Mouse (Mus musculus): ENCODE data around the gene Kremen1.

Gene Kremen1

GRCm38 (mm10) chr11:5261508-5262392, at the start of gene Kremen1:
Kremen1 (minus strand) TSS chr11:5261558.
- peak; percentile 94 for DNase-seq

GRCm38 (mm10) chr11:5307024-5307905, 45.9 kb upstream of the Kremen1 start:
- no peak for DNase-seq

- no peak for DNase-seq
Measured at GRCm38 (mm10) chr11:5306017-5306416, 44.7 kb upstream of the Kremen1 start.

DNA sequence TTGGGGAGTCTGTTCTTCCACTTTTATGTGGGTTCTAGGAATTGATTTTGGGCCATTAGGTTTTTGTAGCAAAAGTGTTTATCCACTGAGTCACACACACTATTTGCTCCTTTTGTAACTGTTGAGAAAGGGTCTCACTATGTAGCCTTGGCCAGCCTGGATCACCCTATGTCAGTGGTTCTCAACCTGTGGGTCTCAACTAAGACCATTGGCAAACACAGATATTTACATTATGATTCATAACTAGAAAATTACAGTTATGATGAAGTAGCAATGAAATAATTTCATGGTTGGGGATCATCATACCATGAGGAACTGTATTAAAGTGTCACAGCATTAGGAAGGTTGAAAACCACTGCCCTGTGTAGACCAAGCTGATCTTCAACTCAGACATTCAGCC, 43.2 kb upstream of the Kremen1 start:
- no peak for DNase-seq

- DNase-seq: no peak
Measured at GRCm38 (mm10) chr11:5298007-5298372, 36.6 kb upstream of the Kremen1 start.

- DNase-seq: peak; percentile 66
Measured at GRCm38 (mm10) chr11:5297148-5298006, 36.0 kb upstream of the Kremen1 start.

- DNase-seq: no peak
Measured at GRCm38 (mm10) chr11:5296576-5297115, 35.3 kb upstream of the Kremen1 start.

GRCm38 (mm10) chr11:5294805-5295204, 33.4 kb upstream of the Kremen1 start:
- no peak for DNase-seq

DNA sequence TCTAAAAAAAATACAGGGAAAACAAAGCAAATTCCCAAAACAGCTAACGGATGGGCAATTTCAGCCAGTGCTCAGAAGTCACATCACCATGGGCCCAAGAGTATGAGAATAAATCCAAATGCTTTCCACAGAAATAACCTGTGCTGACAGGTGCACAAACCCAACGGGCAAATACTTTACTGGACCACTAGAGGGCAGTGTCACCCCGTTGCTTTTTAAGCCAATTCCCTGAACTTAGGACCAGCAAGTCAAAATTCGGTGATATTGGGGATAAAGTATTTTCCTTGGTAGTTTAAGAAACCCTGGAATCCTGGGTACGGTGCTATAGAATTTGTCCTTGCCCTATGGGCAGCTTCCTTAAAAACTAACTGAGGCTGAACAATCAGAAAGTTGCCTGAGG, 29.3 kb upstream of the Kremen1 start:
- peak; percentile 71 for DNase-seq

- DNase-seq: no peak
Measured at GRCm38 (mm10) chr11:5289826-5290580, 28.6 kb upstream of the Kremen1 start.

DNA sequence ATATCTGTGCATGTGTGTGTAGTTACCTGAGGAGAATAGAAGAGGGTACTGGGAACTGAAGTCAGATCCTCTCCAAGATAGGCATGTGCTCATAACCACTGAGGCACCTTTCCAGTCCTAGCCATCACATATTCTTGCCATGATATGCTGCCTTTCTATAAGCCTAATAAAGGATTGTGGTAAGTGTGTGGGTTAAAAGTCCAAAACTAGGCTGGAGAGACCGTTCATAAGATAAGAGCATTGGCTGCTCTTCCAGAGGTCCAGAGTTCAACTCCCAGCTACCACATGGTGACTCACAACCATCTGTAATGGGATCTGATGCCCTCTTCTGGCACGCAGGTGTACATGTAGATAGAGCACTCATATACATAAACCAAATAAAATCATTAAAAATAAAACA, 22.6 kb upstream of the Kremen1 start:
- no peak for DNase-seq

- DNase-seq: no peak
Measured at GRCm38 (mm10) chr11:5280932-5281331, 19.6 kb upstream of the Kremen1 start.

DNA sequence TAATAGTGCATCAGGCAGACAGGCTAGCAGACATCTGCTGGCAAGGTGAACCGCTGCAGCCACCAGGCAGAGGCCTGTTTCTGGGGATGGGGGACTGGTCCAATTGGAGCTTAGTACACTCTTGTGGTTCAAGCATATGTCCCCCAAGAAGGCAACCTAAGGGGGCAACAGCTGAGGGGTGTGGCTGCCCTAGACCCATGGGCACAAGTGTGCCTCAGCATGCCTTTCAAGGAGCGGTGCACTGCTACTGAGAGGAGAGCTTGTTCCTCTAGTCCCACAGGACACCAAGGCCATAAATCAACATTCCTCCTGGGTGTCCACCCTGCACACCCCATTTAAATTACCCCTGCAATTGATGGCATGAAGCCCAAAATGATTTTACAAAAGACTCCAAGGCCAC, 17.1 kb upstream of the Kremen1 start:
- no peak for DNase-seq

DNA sequence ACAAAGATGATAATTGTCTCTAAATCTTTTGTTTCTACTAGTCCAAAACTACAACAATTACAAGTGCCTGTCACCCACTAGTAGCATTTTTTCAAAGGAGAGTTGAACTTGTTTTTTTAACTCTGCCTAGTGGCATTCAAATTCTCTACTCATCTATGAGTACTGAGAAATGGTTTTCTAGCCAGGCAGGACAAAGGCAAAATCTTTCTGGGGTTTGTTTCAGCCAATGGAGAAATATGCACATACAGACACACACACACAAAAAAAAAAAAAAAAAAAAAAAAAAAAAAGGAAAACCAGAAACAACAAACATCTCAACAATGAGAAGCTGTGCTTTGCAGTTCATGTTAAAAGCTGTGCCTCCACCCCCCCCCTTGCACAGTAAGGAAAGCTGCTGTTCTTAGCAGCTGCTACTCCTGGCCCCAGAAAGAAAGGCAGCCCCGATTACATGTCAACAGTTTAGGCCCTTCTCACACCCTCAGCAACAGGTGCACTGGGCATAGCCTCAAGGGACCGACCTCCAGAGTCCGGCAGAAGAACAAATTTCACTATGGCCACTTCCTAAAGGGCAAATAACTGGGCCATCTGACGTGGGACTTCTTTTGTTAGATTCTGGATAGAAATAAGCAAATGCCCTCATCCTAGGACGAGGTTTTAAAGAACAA, 16.1 kb upstream of the Kremen1 start:
- no peak for DNase-seq

- DNase-seq: no peak
Measured at GRCm38 (mm10) chr11:5275216-5275615, 13.9 kb upstream of the Kremen1 start.

DNA sequence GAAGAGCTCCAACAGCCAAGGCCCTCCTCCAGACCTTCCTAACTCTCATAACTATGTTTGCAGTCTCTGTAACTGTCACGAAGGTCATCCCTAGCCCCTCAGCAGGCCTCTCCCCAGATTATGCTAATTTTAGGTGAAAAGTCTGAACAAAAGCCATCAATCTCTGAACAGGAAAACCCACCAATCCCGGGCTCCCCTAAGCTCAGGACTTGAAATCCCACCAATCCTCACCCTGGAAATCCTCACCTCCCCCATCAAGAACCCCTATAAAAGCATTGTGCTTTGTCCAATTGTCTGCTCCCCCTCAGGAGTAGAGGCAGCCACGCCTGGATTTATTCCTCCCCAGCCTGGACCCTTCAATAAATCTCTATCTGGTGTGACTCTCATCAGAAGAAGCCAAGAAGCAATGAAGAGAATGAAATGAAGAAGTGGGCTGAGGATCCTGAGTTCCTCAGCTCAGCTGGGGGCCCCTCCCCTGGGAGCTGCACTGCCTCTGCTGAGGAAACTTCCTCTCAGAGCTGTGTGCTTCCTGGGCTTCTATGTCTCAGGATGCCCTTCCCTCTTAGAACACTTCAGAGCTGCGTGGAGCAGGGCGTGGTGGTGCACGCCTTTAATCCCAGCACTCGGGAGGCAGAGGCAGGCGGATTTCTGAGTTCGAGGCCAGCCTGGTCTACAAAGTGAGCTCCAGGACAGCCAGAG, 11.3 kb upstream of the Kremen1 start:
- no peak for DNase-seq

DNA sequence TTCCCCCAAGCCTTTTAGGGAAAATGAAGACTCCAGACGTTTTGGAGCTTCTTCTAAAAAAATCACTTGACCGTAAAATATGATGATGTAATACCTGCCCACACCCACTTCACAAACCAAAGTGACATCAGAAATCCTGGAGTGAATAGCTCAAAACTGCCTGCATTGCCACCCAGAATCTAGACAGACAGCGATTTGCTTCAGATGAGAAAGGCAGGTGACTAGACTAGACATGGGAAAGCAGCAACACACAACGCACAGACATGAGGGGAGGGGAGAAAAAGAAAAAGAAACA, 10.7 kb upstream of the Kremen1 start:
- DNase-seq: no peak

GRCm38 (mm10) chr11:5271274-5272065, 10.1 kb upstream of the Kremen1 start:
- no peak for DNase-seq

DNA sequence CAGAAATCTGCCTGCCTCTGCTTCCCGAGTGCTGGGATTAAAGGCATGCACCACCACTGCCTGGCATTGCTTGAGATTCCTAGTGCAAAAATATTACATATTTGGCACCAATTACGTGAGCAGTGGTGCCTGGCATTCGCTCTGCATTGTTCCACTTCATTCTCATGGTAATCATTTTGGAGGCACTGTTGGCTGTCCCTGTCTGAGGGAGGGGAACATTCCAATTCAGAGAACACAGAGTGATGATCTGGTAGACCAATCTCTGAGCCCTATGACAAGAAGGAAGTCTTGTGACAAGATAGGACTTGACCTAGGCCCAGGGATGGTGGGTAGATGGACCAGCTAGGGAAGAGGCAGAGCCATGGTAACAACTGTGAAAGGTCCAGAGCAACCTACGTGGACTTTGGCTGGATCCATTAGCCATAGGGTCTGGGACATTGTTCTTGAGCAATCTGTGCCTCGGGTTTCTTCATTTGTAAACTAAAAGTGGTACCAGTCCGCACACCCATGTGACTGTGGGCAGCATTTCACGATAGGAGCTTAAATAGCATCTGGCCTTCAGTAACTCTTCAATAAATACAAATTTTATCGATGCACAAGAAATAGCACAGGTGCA, 8.6 kb upstream of the Kremen1 start:
- no peak for DNase-seq

Measured in lung, postnatal 36 days (tissue).